Mouse (Mus musculus): ENCODE results near the gene Prdx1. TPM values are rescaled to one million over a fixed set of nuclear protein-coding genes. Genes with fewer than 3 reads are reported as not detected.
"Not testable (repeated sequence)": the region's sequence is repeated elsewhere in the genome, so short reads cannot be mapped to it uniquely, and the experiment has no call there.

Gene Prdx1
- total RNA-seq, 2 experiments from 2014 or later: 153 to 155 TPM

DNA sequence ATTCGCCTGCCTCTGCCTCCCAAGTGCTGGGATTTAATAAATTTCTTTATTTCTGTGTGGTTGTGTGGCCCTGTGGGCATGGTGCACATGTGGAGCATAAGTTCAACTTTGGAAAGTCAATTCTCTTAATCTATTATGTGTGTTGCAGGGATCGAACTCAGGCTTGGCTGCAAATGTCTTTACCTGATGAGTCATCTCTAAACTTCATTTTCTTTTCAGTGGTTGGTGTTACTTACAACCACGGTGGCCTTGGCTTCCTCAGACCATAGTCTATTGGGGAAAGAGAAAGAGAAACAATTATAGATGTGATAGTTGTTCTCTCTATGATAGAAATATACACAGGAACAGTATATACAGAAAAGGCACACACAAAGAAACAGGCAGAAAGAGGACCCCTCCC is 9.3 kb upstream of the Prdx1 start:
- no peak for DNase-seq (ENCODE audit: low spot score in 2 of 2)

DNA sequence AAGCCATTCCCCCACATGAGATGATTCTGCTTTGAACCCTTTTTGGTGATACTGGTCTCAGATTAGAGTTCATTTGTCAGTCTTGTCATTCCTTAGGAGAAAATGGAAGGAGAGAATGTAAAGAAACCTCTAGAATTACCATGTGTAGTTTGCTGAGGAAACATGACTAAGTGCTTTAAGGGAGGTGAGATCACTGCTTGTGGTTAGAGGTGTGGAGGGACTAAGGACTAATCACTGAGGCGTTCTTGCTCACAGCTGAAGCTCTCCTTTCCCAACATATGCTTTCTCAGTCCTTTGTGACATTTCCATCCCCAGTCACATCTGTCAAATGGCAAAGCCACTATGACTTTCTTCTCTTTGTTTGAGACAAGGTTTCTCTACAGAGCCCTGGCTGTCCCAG is 7.5 kb upstream of the Prdx1 start:
- DNase-seq (ENCODE audit: low spot score in 2 of 2): no peak

DNA sequence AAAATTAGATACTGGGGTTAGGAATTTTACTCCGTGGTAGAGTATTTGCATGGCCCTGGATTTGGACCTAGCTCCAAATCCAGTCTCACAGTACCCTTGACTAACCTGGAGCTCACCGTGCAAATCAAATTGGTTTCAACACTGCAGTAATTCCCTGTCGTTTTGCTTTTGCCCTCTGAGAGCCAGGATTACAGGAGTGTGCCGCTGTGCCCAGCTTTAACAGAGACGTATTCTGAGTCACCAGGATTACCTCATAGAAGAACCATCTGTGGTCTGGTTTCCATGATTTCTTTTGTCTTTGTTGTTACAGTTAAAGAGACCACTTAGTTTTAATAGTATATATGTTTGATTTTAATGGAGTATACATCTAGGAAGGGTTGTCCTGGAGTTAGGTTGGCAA is 6.2 kb upstream of the Prdx1 start:
- no peak for DNase-seq (ENCODE audit: low spot score in 2 of 2)

DNA sequence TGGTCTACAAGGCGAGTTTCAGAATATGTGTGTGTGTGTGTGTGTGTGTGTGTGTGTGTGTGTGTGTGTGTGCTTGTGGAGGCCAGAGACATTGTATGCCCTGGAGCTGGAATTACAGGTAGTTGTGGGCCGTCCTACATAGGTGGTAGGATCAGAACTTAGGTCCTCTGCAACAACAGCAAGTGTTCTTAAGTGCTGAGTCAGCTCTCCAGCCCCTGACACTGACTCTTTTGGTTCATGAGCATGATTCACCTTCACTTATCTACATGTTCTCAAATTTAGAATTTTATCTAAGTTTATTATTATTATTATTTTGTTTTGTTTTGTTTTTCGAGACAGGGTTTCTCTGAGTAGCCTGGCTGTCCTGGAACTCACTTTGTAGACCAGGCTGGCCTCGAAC is 4.8 kb upstream of the Prdx1 start:
- not testable (repeated sequence) for DNase-seq (ENCODE audit: low spot score in 2 of 2)

DNA sequence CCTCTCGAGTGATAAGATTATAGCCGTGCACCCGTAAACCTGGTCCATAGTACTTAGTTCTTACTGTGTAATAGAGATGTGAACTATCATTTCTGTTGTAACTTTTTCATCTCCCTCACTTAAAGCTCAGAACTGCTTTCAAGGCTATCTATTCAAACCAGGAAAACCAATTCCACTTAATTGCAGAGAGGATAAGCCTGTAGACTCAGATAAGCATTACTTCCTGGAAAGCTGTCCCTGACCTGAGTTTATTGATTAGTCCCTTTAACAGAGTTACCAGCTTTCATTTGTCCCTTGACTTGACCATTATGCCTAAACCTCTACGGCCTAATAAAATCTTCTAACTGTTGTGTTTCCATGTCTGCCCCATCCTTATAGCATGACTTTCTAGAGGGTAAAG is 1.4 kb upstream of the Prdx1 start:
- no peak for DNase-seq (ENCODE audit: low spot score in 2 of 2)

DNA sequence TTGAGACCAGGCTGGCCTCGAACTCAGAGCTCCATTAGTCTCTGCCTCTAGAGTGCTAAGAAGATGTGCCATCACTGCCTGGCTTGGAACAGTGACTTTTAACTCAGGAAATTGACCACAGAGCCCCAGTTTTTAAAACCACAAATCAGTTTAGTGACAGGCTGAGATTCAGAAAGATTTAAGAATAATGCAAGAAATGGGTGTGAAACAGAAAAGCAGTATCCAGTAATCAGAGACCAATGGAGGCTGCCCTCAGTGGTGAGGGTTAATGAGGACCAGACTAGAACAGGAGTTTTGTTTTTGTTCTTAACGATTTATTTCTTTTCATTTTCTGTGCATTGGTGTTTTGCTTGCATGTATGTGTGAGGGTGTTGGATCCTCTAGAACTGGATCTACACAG is 679 bp upstream of the Prdx1 start:
- no peak for DNase-seq (ENCODE audit: low spot score in 2 of 2)

DNA sequence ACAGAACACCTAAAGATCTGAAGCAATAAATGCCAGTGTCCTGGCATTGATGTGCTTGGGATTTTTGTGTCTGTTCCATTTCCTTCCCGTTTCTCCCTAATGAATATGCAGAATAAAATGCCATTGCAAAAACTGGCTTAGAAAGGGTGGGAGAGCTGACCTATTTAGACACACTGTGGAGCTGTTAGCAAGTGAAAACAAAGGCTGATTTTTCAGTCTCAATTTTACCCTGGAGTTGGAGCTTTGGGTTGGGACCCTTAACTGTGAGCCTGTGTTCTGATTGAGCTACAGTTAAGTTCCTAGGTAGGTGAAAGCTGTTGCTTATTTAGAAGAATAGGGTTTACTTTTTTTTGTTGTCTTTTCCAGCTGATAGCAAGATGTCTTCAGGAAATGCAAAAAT is 1.7 kb downstream of the Prdx1 start:
- DNase-seq (ENCODE audit: low spot score in 2 of 2): no peak

DNA sequence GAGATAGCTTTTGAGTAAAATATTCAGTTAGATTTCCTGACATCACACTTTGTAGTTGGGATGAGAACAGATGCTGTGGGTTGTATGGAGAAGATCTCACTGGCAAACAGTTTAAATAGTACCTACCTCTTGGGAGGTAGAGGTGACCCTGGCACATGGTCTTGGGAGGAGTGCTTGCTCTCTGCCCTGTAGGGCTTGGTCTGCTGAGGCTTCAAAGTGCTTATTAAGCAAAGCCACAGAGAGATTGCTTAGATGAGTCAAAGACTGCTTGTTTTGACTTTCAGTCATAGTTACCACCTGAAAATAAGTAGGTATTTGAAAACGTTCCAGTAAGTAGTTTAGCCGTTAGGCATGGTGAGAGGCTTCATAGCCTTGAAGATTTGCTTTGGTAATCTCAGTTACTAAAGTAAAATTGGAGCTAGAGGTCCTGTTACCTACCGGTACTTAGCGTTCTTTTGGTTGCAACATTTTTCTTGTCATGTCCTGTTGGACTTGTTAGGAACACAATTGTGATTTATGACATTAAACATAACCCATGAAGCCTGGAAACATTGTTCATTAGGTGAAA is 4.0 kb downstream of the Prdx1 start:
- DNase-seq (ENCODE audit: low spot score in 2 of 2): no peak

DNA sequence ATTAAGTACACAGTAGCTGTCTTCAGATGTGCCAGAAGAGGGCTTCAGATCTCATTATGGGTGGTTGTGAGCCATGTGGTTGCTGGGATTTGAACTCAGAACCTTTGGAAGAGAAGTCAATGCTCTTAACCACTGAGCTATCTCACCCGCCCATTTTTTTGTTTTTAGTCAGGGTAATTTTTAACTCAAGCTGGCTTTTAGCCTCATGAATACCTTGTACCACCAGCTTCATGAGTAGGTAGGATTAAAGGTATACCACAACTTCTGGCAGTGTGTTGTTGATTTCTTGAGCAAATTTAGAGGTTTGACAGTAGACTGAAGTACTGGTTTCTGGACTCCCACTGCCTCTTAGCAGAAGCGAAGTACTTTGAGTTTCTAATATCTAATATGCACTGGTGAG is 6.8 kb downstream of the Prdx1 start:
- DNase-seq (ENCODE audit: low spot score in 2 of 2): no peak

DNA sequence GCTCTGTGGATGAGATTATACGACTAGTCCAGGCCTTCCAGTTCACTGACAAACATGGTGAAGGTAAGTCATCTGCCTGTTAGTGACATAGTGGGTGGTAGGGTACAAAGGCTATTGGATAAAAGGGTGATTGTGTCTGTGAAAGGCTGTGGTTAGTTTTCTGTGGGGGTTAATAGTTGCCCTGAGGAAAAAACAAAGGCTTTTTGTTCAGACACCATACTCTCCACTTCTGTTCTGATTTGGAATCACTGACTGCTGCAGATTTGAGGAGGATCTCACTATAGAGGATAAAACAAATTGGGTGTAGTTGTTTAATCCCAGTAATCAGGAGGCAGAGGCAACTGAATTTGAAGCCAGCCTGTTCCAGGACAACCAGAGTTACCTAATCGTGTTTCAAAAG is 8.4 kb downstream of the Prdx1 start:
- no peak for DNase-seq (ENCODE audit: low spot score in 2 of 2)

DNA sequence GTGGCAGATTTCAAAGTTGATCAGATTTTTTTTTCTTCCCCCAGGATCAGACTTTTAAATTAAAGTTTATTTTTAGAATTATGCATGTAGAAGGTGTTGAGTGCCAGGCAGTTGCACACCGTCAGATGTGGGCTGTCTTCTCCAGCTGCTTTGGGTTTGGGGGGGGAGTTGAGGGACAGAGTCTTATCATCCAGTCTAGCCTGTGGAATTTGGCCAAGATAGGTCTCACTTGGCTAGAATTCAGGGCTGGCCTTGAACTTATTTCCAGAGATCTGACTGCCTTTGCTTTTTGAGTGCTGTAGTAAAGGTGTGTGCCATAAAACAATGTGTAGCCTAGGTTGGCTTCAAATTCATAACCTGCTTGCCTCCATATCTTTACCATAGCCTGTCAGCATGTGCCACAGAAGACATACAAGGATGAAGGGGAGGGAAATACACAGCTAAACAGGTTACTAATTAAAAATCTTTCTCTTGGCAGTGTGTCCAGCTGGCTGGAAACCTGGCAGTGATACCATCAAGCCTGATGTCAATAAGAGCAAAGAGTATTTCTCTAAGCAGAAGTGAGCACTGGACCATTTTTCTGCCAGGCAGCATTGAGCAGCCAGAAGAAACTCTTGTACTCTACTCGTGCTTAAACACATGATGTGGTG is 13.5 kb downstream of the Prdx1 start:
- no peak for DNase-seq (ENCODE audit: low spot score in 2 of 2)

DNA sequence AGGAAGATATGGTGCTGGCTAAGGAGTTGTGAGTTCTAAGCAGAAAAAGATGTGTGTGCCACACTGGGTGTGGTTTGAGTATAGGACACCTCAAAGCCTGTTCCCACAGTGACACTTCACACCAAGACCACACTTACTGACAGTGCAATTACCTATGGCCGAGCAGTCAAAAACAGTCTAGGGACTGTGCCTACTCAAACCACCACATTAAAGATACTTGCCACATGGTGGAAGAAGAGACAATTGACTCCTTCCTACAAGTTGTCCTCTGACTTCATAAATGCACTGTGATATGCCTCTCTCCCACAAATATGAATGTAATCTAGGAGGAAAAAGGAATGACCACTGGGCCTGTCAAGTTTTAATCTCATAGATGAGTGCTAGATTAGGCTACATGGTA is 15.6 kb downstream of the Prdx1 start:
- DNase-seq (ENCODE audit: low spot score in 2 of 2): no peak

DNA sequence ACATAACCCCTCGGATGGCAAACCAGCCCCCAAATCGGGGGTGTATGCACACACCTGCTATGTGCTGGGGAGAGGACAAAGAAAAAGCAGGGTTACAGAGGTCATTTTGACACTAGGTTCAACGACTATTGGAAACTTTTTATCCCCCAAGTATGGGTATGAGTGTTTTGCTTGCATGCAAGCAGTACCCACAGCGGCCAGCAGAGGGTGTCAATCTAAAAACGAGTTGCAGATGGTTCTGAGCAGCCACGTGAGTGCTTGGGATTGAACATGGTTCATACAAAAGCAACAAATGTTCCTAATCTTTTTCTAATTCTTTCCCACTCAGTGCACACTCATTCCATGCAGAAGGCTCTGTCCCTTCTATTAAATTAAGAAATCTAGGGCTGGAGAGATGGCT is 18.5 kb downstream of the Prdx1 start:
- DNase-seq (ENCODE audit: low spot score in 2 of 2): peak; percentile 39 to 63

DNA sequence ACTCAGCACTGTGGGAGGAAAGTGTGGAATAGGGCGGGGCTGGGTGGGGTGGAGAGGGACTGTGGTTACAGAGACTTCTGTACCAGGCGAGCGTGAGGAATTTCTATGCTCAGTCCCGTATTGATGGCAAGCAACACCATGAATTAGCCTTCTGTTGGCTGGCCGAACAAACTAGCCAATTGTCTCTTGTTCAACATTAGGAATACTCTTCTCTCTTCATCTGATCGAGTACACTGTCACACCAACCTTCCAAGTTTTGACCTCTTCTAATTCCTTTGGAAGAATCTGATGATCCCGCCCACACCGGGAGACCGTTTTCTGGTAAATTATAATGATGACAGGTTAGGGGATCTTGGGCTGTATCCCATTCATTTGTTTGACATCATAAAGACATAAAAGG is 22.3 kb downstream of the Prdx1 start:
- peak in 1 of 2 experiments; percentile 54 for DNase-seq (ENCODE audit: low spot score in 2 of 2)

DNA sequence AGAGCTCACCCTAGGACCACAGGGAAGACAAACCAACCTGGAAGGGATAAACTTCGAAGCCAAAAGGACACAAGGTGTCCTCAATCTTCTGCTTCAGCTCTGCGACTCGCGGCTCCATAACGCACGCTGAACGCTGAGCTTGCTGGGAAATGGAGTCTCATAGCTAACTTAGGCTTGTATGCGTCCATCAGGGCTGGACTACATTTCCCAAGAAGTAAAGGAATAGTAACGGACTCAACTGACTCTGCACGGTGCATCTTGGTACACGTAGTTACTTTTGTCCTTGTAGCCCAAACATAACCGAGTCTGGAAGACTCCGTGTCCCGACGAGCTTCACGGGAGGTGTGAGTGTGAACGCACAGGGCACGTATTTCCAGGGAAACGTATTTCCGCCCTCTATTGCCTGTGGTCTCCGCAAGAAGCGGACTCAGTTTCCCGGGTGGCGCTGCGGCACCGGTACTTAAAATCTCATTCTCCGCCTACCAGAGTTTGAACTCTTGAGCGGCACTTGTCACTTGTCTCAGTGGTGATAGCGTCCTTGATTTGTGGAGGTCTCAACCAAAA is 22.9 kb downstream of the Prdx1 start, which contains the start of the genes Mmachc and Ccdc163:
Mmachc (minus strand) TSS at position 206 of the 564 bp plus-strand sequence.
Ccdc163 (plus strand) TSS at position 309 of the 564 bp plus-strand sequence.
- DNase-seq (ENCODE audit: low spot score in 2 of 2): peak; percentile 93 to 97

DNA sequence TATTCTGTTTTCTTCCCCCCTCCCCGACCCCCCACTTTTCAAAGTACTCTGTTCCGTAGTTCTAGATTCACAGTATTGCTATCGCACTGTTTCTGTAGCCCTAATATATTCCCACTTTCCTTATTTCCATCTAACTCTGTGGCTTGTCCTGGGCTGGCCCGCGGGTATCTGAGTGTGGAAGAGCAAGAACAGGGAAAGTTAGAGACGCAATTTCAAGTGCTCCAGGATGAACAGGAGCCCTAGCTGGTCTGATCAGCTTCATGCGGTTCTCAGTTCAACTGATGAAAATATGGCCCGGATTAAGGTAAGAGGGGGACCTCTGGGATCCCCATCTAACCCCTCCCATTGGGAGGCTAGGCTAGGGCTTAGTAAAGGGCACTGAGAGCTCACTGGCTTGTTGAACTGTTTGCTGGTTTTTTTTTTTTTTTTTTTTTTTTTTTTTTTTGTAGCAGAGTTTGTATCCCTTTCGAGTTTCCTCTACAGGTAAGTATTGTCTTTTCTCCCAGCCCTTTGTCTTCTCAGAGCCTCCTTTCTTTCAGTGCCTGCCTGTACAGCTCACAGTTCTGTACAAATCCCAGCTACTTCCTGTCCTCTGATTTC is 23.5 kb downstream of the Prdx1 start:
- no peak for DNase-seq (ENCODE audit: low spot score in 2 of 2)

DNA sequence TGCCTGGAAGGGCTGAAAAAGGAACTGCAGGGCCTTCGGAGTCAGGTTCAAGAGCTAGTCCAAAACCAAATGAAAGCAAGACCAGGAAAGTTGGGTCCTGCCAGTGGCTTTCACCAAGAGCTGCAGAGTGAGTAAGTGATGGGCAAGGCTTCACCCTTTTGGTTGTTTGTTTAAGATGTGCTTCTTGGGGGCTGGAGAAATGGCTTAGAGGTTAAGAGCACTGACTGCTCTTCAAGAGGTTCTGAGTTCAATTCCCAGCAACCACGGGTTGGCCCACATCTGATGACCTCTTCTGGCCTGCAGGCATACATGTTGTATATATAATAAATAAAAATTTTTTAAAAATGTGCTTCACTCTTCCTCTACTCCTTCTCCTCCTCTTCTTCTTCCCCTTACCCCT is 24.8 kb downstream of the Prdx1 start:
- no peak for DNase-seq (ENCODE audit: low spot score in 2 of 2)

DNA sequence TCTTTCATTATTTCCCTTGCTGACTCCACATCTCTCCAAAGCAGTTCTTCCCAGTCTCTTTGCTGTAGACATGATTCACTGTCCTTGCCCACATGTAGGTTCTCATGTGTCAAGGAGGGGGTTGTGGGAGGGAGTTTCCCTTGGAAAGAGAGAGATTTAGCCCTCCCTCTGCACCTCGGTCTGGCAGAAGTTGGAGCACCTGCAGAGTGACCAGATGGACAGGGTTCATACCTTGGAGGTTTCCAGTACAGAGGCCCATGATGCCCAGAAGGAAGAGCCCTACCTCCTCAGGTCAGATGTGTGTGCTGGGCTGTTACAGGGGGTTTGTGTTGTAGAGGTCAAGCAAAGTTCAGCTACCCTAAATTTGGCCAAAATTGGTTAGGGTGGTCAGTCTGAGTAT is 27.2 kb downstream of the Prdx1 start:
- DNase-seq (ENCODE audit: low spot score in 2 of 2): no peak

DNA sequence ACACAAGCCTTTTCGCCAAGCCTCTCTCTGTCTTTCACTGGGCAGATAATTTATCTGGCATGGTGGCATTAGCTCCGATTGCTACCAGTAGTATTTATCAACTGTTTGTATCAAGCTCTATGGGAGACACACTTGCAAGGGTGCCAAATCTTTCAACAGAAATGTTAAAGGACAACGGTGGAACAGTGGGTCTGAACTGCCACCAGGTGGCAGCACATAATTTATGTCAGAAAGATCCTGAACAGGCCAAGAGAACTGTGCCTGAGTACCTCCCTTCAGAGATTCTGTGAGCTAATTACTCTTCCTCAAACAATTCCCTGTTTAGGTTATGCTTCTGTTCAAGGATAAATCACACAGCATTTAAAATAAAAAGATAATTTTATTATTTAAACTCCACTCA is 34.1 kb downstream of the Prdx1 start:
- DNase-seq (ENCODE audit: low spot score in 2 of 2): peak; percentile 55 to 86

DNA sequence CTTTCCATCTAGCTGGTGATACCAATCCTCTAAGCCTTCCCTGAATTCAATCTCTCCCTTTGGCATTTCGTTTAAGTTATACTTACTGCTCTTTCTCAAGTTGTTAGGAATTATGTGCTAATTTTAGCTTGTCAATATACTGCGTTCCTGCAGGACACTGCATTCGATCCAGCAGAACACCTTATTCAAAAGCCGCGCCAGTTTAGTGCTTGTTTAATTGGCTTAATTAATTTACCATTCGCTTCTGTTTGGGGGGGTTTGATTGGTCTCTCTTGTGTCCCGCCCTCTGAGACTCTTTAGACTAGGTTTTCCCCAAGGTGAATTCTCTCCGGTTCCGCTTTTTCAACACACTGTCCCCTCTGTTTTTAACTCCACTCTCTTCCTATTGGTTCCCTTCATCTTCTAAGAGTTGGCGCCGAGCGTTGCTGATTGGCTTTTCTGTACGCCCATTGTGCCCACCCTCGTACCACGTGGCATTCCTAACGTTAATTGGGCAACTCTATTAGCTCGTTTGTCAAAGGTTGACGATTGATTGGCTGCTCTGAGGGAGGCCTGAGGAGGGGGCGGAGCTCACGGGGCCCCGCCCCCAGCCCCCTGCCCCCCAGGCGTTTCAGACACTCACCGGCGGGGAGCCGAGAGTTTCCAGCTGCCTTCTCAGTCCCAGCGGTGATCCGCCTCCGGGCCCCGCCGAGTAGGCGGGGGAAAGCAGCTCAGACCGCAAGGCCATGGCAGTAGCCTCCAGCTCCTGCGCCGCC is 35.2 kb downstream of the Prdx1 start, which contains the start of gene Tesk2:
Tesk2 (plus strand) TSS at position 606 of the 755 bp plus-strand sequence.
- peak; percentile 91 to 96 for DNase-seq (ENCODE audit: low spot score in 2 of 2)

DNA sequence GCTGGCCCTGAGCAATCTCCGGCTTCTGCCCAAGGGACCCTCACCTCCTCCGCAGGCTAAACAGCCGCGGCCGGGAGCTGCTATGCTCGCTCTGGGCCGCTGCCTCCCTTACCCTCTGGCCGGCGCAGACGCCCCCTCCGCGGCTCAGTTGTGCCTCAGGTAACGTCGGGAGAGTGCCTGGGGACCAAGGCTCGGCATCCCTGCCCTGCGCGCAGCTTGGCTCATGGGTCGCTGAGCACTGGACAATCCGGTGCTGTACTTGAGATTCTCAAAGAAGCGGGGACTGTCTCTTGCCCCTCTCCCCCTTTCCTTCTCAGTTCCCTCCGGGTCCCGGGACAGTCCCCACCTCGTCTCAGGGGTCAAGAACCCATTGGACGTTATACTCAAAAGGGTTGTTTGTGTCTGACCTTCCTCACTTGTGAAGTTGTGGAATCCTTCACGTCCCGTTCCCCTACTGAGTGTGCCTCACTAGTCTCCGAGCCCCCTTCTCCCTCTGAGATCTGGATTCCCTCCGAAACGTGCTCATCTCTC is 35.8 kb downstream of the Prdx1 start:
- DNase-seq (ENCODE audit: low spot score in 2 of 2): no peak

Measured in layer of hippocampus, adult 18-20 months (tissue).